Mouse (Mus musculus) intestine, embryonic 16.5 days (tissue): ENCODE data around the gene Per1. TPM values are rescaled to one million over a fixed set of nuclear protein-coding genes. Genes with fewer than 3 reads are reported as not detected.
A peak's percentile ranks its signal among the peaks of the same experiment; 100 is the strongest.

Experiments used
- ATAC-seq: fragments of 200-750 bp; cut with Nextera tagmentation; 2 replicates; pipeline ENCODE4 v1.8.0; 2017; ENCODE audit warnings: moderate TSS enrichment, moderate library complexity
- H3K27ac ChIP-seq: fragments of 300-500 bp; sonication (generic); 2 replicates; pipeline ENCODE4 v1.5.1; 2014; ENCODE audit warnings: mild to moderate bottlenecking, low read length
- H3K27me3 ChIP-seq: fragments of 300-500 bp; sonication (generic); replicated peaks from 2 replicates; pipeline ENCODE4 v1.6.1; 2014; ENCODE audit warnings: low read length, control low read depth, mixed read lengths; ENCODE audit not compliant: control insufficient read depth, insufficient read depth
- H3K36me3 ChIP-seq: fragments of 300-500 bp; sonication (generic); 2 replicates; pipeline ENCODE4 v1.6.1; 2014; ENCODE audit warnings: low read length, control low read depth; ENCODE audit not compliant: control insufficient read depth, insufficient read depth
- H3K4me1 ChIP-seq: fragments of 300-500 bp; sonication (generic); 2 replicates; pipeline ENCODE4 v1.6.1; 2014; ENCODE audit warnings: low read length, control low read depth, mixed read lengths; ENCODE audit not compliant: control insufficient read depth, insufficient read depth
- H3K4me2 ChIP-seq: fragments of 300-500 bp; sonication (generic); 2 replicates; pipeline ENCODE4 v1.6.1; 2014; ENCODE audit warnings: low read depth, low read length, control low read depth
- H3K4me3 ChIP-seq: fragments of 300-500 bp; sonication (generic); 2 replicates; pipeline ENCODE4 v1.5.1; 2014; ENCODE audit warnings: mild to moderate bottlenecking, low read length
- H3K9ac ChIP-seq: fragments of 300-500 bp; sonication (generic); 2 replicates; pipeline ENCODE4 v1.6.1; 2014; ENCODE audit warnings: low read depth, low read length
- H3K9me3 ChIP-seq: fragments of 300-500 bp; sonication (generic); 2 replicates; pipeline ENCODE4 v1.6.1; 2016; ENCODE audit warnings: low read length, control low read depth; ENCODE audit not compliant: control insufficient read depth
- WGBS: fragments of 180-500 bp; shearing (Covaris S2); extraction: QIAGEN DNeasy Blood & Tissue Kit; methylation state at CpG from one replicate; pipeline ENCODE4 v1.1.7; 2014; 5-methylcytosine and 5-hydroxymethylcytosine counted together
- polyA plus RNA-seq: library from polyadenylated mRNA; unstranded; fragments of >200 nt; fragmentation: Nextera tagmentation; extraction: Ambion mirVana; gene quantifications from 2 replicates; pipeline ENCODE4 v1.2.1, GENCODE M21; 2015

Per1 gene
- polyA plus RNA-seq, 1 experiment from 2014 or later = 13.6 TPM

DNA sequence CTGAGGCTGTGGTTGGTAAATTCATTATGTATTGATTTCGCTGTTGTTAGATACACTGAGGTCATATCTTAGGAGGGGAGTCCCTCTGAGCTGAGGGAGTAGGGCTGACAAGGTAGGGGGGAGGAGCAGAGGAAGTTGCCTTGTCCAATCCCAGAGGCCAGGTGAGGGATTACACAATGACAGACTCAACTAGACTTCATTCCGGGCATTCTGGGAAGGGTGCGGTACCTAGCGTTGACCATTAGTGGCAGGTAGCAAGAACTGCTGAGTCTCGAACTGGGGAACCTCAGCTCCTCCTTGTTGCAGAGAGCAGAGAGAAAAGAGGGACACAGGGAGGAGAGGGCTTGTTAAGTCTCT, 38.5 kb downstream of the Per1 start:
- H3K27ac ChIP-seq = no peak overlapping the region
- H3K9me3 ChIP-seq = no peaks in the 10 kb centered on the region
- WGBS = 21% methylated on average over 5 of the region's 5 CpGs
- ATAC-seq = peak; percentile 63
- H3K27me3 ChIP-seq = no peaks in the 10 kb centered on the region
- peak overlapping the region; percentile 56 for H3K4me3 ChIP-seq
- peak overlapping the region; percentile 84 for H3K4me2 ChIP-seq
- H3K4me1 ChIP-seq = peaks cover 10% of the 10 kb centered on the region; the same call in 1 of the 2 replicates
- H3K36me3 ChIP-seq = no peaks in the 10 kb centered on the region
- H3K9ac ChIP-seq = peak overlapping the region; percentile 61

DNA sequence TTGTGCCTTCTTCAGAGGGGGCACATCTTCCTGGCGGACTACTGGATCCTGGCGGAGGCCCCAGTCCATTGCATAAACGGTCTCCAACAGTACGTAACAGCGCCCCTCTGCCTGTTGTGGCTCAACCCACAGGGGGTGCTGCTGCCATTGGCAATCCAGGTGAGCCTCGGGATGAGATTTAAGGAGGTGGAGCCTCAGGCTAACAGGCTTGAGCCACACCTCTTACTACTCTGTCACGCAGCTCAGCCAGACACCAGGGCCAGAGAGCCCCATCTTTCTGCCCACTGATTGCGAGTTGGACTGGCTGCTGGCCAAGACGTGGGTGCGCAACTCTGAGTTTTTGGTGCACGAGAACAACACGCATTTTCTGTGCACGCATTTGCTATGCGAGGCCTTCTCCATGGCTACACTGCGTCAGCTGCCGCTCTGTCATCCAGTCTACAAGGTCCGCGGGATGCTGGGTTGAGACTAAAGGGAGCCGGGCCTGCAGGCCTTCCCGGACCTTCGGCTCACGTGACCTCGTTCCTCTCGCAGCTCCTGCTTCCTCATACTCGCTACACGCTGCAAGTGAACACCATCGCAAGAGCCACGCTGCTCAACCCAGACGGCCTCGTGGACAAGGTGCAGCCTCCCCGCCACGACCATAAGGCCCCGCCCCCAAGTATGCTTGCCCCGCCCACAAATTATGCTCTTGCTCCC, 39.1 kb downstream of the Per1 start:
- Histone ChIP-seq H3K4me3 (peak overlapping the region; percentile 56), H3K36me3 (no peaks in the 10 kb centered on the region), H3K27me3 (no peaks in the 10 kb centered on the region), H3K9ac (peak overlapping the region; percentile 61), H3K9me3 (no peaks in the 10 kb centered on the region), H3K4me1 (peaks cover 10% of the 10 kb centered on the region; the same call in 1 of the 2 replicates), H3K4me2 (peak overlapping the region; percentile 84), H3K27ac (0 out of 2 replicates have a peak overlapping the region, but pooled peaks have one; percentile 4)
- WGBS = 2% methylated on average over 34 of the region's 34 CpGs
- ATAC-seq = peak; percentile 82

DNA sequence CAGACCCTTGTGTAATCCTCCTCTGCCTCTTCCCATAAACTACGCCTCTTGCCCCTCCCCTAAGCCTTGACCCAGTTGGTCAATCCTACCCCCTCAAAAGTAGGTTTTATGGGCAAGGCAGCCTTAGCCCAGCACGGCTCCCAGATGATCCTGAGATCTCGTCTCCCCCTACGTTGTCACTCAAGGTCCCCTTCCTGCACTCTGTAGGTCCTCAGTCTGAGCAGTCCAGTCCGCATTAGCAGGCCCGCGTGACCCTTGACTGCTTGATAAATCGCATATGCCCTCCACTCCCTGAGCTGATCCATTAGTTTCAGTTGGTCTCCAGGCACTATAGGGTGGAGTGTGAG, 39.6 kb downstream of the Per1 start:
- no peaks in the 10 kb centered on the region for H3K27me3 ChIP-seq
- H3K4me2 ChIP-seq = peak overlapping the region; percentile 84
- 28% methylated on average over 8 of the region's 8 CpGs for WGBS
- H3K4me1 ChIP-seq = peaks cover 10% of the 10 kb centered on the region; the same call in 1 of the 2 replicates
- peak overlapping the region; percentile 56 for H3K4me3 ChIP-seq
- ATAC-seq = no peak; the same call in 1 of the 2 replicates
- H3K36me3 ChIP-seq = no peaks in the 10 kb centered on the region
- H3K27ac ChIP-seq = no peak overlapping the region
- no peaks in the 10 kb centered on the region for H3K9me3 ChIP-seq
- peak overlapping the region; percentile 61 for H3K9ac ChIP-seq

DNA sequence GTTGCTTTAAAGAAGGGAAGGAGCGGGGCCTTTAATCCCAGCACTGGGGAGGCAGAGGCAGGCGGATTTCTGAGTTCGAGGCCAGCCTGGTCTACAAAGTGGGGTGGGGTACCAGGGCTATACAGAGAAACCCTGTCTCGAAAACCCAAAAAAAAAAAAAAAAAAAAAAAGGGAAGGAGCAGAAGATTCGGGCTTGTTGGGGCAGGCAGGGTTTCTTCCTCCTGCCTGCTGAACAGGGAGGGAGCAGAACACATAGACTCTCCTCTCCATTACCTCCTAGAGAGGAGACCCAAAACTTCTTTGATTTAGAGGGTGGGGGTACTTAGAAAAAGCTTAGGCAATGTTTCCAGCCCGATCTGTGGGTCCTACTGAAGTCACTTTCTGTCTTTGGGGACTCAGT, 40.3 kb downstream of the Per1 start:
- Histone ChIP-seq H3K4me1 (peaks cover 10% of the 10 kb centered on the region; the same call in 1 of the 2 replicates), H3K27ac (no peak overlapping the region), H3K27me3 (no peaks in the 10 kb centered on the region), H3K4me3 (no peak overlapping the region), H3K9me3 (no peaks in the 10 kb centered on the region), H3K36me3 (no peaks in the 10 kb centered on the region), H3K4me2 (no peak overlapping the region), H3K9ac (no peak overlapping the region)
- ATAC-seq = no peak
- 90% methylated on average over 6 of the region's 6 CpGs for WGBS

DNA sequence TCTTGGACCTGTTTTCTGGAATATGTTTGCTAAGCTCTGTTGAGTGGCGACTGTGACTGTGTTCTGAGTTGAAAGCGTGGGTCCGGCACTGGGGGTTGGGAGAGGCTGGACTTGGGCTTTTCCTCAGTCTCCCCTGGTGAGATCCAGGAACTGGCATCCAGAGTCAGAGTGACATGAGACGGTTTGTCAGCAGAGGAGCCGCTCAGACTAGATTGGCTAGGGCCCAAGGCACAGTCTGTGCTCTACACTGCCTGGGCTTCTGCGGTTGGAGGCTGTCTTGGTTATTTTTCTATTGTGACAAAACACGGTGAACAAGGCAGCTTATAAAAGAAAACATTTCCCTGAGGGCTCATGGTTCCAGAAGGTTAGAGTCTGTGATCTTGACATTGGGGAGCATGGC, 52.5 kb downstream of the Per1 start:
- H3K9me3 ChIP-seq = no peaks in the 10 kb centered on the region
- WGBS = 74% methylated on average over 7 of the region's 7 CpGs
- H3K9ac ChIP-seq = no peak overlapping the region
- H3K4me1 ChIP-seq = no peaks in the 10 kb centered on the region
- H3K36me3 ChIP-seq = no peaks in the 10 kb centered on the region
- no peak overlapping the region for H3K4me2 ChIP-seq
- no peak overlapping the region for H3K4me3 ChIP-seq
- H3K27me3 ChIP-seq = 0 out of 2 replicates have a peak, but pooled peaks cover 2% of the 10 kb centered on the region
- no peak for ATAC-seq
- no peak overlapping the region for H3K27ac ChIP-seq

DNA sequence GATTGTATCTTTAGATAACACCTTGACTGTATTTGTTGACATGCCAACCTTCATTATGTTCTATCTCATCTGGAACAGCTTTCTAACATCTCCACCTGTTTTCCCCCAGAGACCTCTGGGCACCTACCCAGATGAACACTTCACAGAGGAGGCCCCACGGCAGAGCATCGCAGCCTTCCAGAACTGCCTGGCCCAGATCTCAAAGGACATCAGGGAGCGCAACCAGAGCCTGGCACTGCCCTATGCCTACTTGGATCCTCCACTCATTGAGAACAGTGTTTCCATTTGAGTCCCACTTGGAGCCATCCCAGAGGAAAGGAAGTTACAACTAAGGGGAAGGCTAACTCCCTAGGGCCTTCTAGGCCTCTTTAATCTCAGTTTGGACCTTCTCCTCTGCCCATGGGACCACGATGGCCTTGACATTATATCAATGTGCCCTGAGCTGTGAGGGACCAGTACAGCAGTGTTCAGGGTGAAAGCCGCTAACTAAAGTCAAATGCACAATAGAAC, 53.5 kb downstream of the Per1 start:
- 89% methylated on average over 5 of the region's 5 CpGs for WGBS
- no peak for ATAC-seq
- no peak overlapping the region for H3K9ac ChIP-seq

DNA sequence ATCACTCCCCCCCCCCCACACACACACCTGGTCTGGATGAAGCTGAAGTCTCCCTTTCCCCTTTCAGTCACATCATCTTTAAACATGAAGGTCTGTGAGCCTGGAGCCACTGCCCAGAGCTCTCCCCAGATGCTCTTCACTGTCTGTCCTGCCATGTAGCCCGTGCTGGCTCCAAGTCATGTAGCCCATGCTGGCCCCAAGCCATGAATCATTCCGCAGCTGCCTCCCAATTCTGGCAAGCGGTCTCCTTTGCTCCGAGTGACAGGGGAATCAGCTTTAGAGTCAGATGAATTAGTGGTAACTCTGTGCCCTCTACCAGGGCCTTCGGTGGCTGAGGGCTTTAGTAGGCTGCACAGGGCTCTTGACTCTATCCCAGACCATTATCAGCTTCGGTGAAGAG, 54.7 kb downstream of the Per1 start:
- WGBS = 77% methylated on average over 6 of the region's 6 CpGs

More for the DNA sequence above, 53.5 kb downstream of the Per1 start:
- H3K4me2 ChIP-seq = no peak overlapping the region
- H3K4me1 ChIP-seq = no peaks in the 10 kb centered on the region
- H3K27ac ChIP-seq = no peak overlapping the region
- no peaks in the 10 kb centered on the region for H3K36me3 ChIP-seq
- 0 out of 2 replicates have a peak, but pooled peaks cover 2% of the 10 kb centered on the region for H3K27me3 ChIP-seq
- no peak overlapping the region for H3K4me3 ChIP-seq
- H3K9me3 ChIP-seq = no peaks in the 10 kb centered on the region

DNA sequence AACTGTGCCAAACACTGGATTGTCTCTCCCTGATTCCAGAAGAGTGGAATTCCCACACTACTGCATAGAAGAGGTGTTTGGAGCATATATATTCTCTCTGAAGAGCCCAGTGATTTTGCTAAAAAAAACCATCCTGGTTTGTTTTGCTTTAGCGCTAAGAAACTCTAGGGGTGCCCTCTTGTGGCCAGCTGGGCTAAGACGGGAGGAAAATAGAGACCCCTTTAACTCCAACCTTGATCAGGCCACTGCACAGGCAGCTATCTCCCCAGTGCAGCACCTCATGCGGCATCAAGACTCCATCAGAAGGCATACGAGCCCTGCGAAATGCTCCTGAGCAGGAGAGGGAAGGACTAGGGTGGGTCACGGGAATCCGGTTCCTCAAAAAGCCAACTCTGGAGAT, 55.4 kb downstream of the Per1 start:
- Histone ChIP-seq H3K9me3 (no peaks in the 10 kb centered on the region), H3K27ac (no peak overlapping the region), H3K9ac (0 out of 2 replicates have a peak overlapping the region, but pooled peaks have one; percentile 39), H3K36me3 (no peaks in the 10 kb centered on the region), H3K27me3 (peaks cover 2% of the 10 kb centered on the region; the same call in 1 of the 2 replicates), H3K4me3 (peak overlapping the region; percentile 32), H3K4me1 (no peaks in the 10 kb centered on the region), H3K4me2 (peak overlapping the region; percentile 51)
- whole genome bisulfite sequencing = 7% methylated on average over 7 of the region's 7 CpGs
- no peak for ATAC-seq

More for the DNA sequence above, 54.7 kb downstream of the Per1 start:
- no peak overlapping the region for H3K9ac ChIP-seq
- H3K4me3 ChIP-seq = no peak overlapping the region
- H3K27ac ChIP-seq = no peak overlapping the region
- no peaks in the 10 kb centered on the region for H3K9me3 ChIP-seq
- H3K36me3 ChIP-seq = no peaks in the 10 kb centered on the region
- no peak overlapping the region for H3K4me2 ChIP-seq
- no peaks in the 10 kb centered on the region for H3K4me1 ChIP-seq
- no peak for ATAC-seq
- peaks cover 2% of the 10 kb centered on the region; the same call in 1 of the 2 replicates for H3K27me3 ChIP-seq

DNA sequence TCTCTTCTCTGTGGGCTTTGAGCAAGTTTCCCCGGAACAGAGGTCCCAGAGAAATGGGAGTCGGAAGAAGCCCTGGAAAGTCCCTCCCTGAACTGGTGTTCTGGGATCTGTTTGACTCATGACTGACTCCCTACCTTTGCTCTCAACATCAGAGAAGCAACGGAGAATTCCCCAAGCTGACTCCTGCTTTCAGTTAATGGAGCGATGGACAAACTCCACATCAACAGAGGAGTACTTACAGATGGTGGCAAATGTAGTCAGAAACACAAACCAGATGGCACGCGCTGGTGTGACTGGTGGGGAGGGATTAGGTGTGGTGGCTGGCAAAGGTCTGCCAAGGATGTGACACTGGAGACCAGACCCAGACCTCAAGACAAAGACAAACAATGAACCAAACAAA, 56.0 kb downstream of the Per1 start:
- Histone ChIP-seq H3K9ac (0 out of 2 replicates have a peak overlapping the region, but pooled peaks have one; percentile 39), H3K27ac (no peak overlapping the region), H3K4me1 (no peaks in the 10 kb centered on the region), H3K36me3 (no peaks in the 10 kb centered on the region), H3K9me3 (no peaks in the 10 kb centered on the region), H3K4me3 (peak overlapping the region; percentile 32; the same call in 1 of the 2 replicates), H3K27me3 (peaks cover 2% of the 10 kb centered on the region; the same call in 1 of the 2 replicates), H3K4me2 (peak overlapping the region; percentile 51)
- no peak for ATAC-seq
- WGBS = 50% methylated on average over 6 of the region's 6 CpGs
